Mouse (Mus musculus): ENCODE results near the gene Aldh1a3.

DNA sequence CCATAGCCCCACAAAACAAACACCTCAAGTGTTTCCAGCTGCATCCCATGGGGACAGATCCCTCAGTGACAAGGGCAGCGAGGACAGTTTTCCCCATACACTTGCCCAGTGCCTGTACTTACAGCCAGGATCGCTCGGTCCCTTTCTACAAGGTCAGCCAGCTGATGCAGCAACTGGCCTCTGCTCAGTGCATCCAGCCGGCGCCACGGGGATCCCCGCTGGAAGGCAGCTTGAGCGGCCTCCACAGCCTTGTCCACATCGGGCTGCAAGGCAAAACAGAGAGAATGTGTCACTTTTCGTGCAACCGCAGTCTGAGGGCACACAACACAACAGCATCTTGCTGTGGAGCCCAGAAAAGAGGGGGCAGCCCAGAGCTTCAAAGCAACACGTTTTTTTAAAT is 8.3 kb downstream of the Aldh1a3 start:
- TF ChIP-seq POLR2A (IDR thresholded peaks at IDR 0.05; ENCODE audit: control insufficient read depth, extremely low read depth, insufficient read depth, low read length, poor library complexity) (no peak), CTCF (IDR thresholded peaks at IDR 0.05; ENCODE audit: borderline replicate concordance, control insufficient read depth, extremely low read depth, insufficient read depth, low read length, poor library complexity) (no peak)
